Mouse (Mus musculus): ENCODE results near the gene Pde1a. TPM values are rescaled to one million over a fixed set of nuclear protein-coding genes. Genes with fewer than 3 reads are reported as not detected.

The Pde1a gene
- polyA plus RNA-seq, 1 experiment = 0.67 TPM

GRCm38 (mm10) chr2:79839090-79839489 lies 290.2 kb downstream of the Pde1a start:
- H3K36me3 ChIP-seq (ENCODE audit: control insufficient read depth, insufficient read depth) = no peaks in the 10 kb centered on the region
- H3K4me3 ChIP-seq = no peak overlapping the region
- H3K4me2 ChIP-seq (ENCODE audit: low read depth) = no peak overlapping the region
- H3K27me3 ChIP-seq (ENCODE audit: control insufficient read depth, insufficient read depth, insufficient read length) = peaks cover 10% of the 10 kb centered on the region
- H3ac ChIP-seq (ENCODE audit: control insufficient read depth, insufficient read length) = no peak overlapping the region
- H3K79me2 ChIP-seq (ENCODE audit: control insufficient read depth, insufficient read depth) = no peaks in the 10 kb centered on the region
- no peak for TF ChIP-seq MYOG (IDR thresholded peaks at IDR 0.05; ENCODE audit: control insufficient read depth in 1 of 3, insufficient read depth in 1 of 3, insufficient read length in 2 of 3, low read depth in 2 of 3)
- no peak for TF ChIP-seq POLR2AphosphoS2 (IDR thresholded peaks at IDR 0.05; ENCODE audit: insufficient read length, low read depth)
- no peak for TF ChIP-seq USF1 (IDR thresholded peaks at IDR 0.05; ENCODE audit: low read depth)
- no peak for TF ChIP-seq TCF12 (IDR thresholded peaks at IDR 0.05; ENCODE audit: insufficient read depth, poor library complexity, severe bottlenecking)
- TF ChIP-seq CEBPB (IDR thresholded peaks at IDR 0.05; ENCODE audit: insufficient read depth, poor library complexity, severe bottlenecking) = no peak

- Histone ChIP-seq H3K27me3 (ENCODE audit: control insufficient read depth, insufficient read depth, insufficient read length) (no peaks in the 10 kb centered on the region), H3K79me2 (ENCODE audit: control insufficient read depth, insufficient read depth) (no peaks in the 10 kb centered on the region), H3K36me3 (ENCODE audit: control insufficient read depth, insufficient read depth) (no peaks in the 10 kb centered on the region), H3K4me2 (ENCODE audit: low read depth) (no peak overlapping the region), H3ac (ENCODE audit: control insufficient read depth, insufficient read length) (no peak overlapping the region), H3K4me3 (no peak overlapping the region)
- TF ChIP-seq REST (IDR thresholded peaks at IDR 0.05; ENCODE audit: insufficient read depth, insufficient read length) (no peak), TCF3 (IDR thresholded peaks at IDR 0.05; ENCODE audit: insufficient read length, low read depth) (no peak), MYOG (IDR thresholded peaks at IDR 0.05; ENCODE audit: control insufficient read depth in 1 of 3, insufficient read depth in 1 of 3, insufficient read length in 2 of 3, low read depth in 2 of 3) (no peak), POLR2AphosphoS2 (IDR thresholded peaks at IDR 0.05; ENCODE audit: insufficient read length, low read depth) (no peak), E2F4 (IDR thresholded peaks at IDR 0.05; ENCODE audit: insufficient read depth) (no peak), SRF (IDR thresholded peaks at IDR 0.05; ENCODE audit: control insufficient read depth, insufficient read length, low read depth) (no peak), TCF12 (IDR thresholded peaks at IDR 0.05; ENCODE audit: insufficient read depth, poor library complexity, severe bottlenecking) (no peak), MYOD1 (IDR thresholded peaks at IDR 0.05; ENCODE audit: control insufficient read depth in 1 of 3, insufficient read length in 2 of 3, low read depth in 2 of 3) (no peak), CEBPB (IDR thresholded peaks at IDR 0.05; ENCODE audit: insufficient read depth, poor library complexity, severe bottlenecking) (no peak), USF1 (IDR thresholded peaks at IDR 0.05; ENCODE audit: low read depth) (no peak), MAX (IDR thresholded peaks at IDR 0.05; ENCODE audit: low read depth) (no peak), POLR2A (IDR thresholded peaks at IDR 0.05; ENCODE audit: insufficient read length, low read depth) (no peak)
Measured at GRCm38 (mm10) chr2:79825853-79826252, 303.4 kb downstream of the Pde1a start.

- H3K27me3 ChIP-seq (ENCODE audit: control insufficient read depth, insufficient read depth, insufficient read length) = no peaks in the 10 kb centered on the region
- no peak overlapping the region for H3K4me3 ChIP-seq
- TF ChIP-seq USF1 (IDR thresholded peaks at IDR 0.05; ENCODE audit: low read depth) (no peak), REST (IDR thresholded peaks at IDR 0.05; ENCODE audit: insufficient read depth, insufficient read length) (no peak), TCF12 (IDR thresholded peaks at IDR 0.05; ENCODE audit: insufficient read depth, poor library complexity, severe bottlenecking) (no peak), TCF3 (IDR thresholded peaks at IDR 0.05; ENCODE audit: insufficient read length, low read depth) (no peak), POLR2A (IDR thresholded peaks at IDR 0.05; ENCODE audit: insufficient read length, low read depth) (no peak), E2F4 (IDR thresholded peaks at IDR 0.05; ENCODE audit: insufficient read depth) (no peak), CEBPB (IDR thresholded peaks at IDR 0.05; ENCODE audit: insufficient read depth, poor library complexity, severe bottlenecking) (no peak), MAX (IDR thresholded peaks at IDR 0.05; ENCODE audit: low read depth) (no peak), POLR2AphosphoS2 (IDR thresholded peaks at IDR 0.05; ENCODE audit: insufficient read length, low read depth) (no peak)
- H3K36me3 ChIP-seq (ENCODE audit: control insufficient read depth, insufficient read depth) = no peaks in the 10 kb centered on the region
- no peaks in the 10 kb centered on the region for H3K79me2 ChIP-seq (ENCODE audit: control insufficient read depth, insufficient read depth)
- H3K4me2 ChIP-seq (ENCODE audit: low read depth) = no peak overlapping the region
- H3ac ChIP-seq (ENCODE audit: control insufficient read depth, insufficient read length) = no peak overlapping the region
Measured at GRCm38 (mm10) chr2:79819543-79819942, 309.7 kb downstream of the Pde1a start.

- Histone ChIP-seq H3K4me2 (ENCODE audit: low read depth) (no peak overlapping the region), H3K27me3 (ENCODE audit: control insufficient read depth, insufficient read depth, insufficient read length) (no peaks in the 10 kb centered on the region), H3ac (ENCODE audit: control insufficient read depth, insufficient read length) (no peak overlapping the region), H3K36me3 (ENCODE audit: control insufficient read depth, insufficient read depth) (no peaks in the 10 kb centered on the region), H3K4me3 (no peak overlapping the region), H3K79me2 (ENCODE audit: control insufficient read depth, insufficient read depth) (no peaks in the 10 kb centered on the region)
- TF ChIP-seq MYOD1 (IDR thresholded peaks at IDR 0.05; ENCODE audit: control insufficient read depth in 1 of 3, insufficient read length in 2 of 3, low read depth in 2 of 3) = no peak
- TF ChIP-seq TCF12 (IDR thresholded peaks at IDR 0.05; ENCODE audit: insufficient read depth, poor library complexity, severe bottlenecking) = no peak
- TF ChIP-seq POLR2A (IDR thresholded peaks at IDR 0.05; ENCODE audit: insufficient read length, low read depth) = no peak
- no peak for TF ChIP-seq MYOG (IDR thresholded peaks at IDR 0.05; ENCODE audit: control insufficient read depth in 1 of 3, insufficient read depth in 1 of 3, insufficient read length in 2 of 3, low read depth in 2 of 3)
- no peak for TF ChIP-seq CEBPB (IDR thresholded peaks at IDR 0.05; ENCODE audit: insufficient read depth, poor library complexity, severe bottlenecking)
- no peak for TF ChIP-seq POLR2AphosphoS2 (IDR thresholded peaks at IDR 0.05; ENCODE audit: insufficient read length, low read depth)
- no peak for TF ChIP-seq TCF3 (IDR thresholded peaks at IDR 0.05; ENCODE audit: insufficient read length, low read depth)
- no peak for TF ChIP-seq E2F4 (IDR thresholded peaks at IDR 0.05; ENCODE audit: insufficient read depth)
- TF ChIP-seq MAX (IDR thresholded peaks at IDR 0.05; ENCODE audit: low read depth) = no peak
- no peak for TF ChIP-seq REST (IDR thresholded peaks at IDR 0.05; ENCODE audit: insufficient read depth, insufficient read length)
- TF ChIP-seq USF1 (IDR thresholded peaks at IDR 0.05; ENCODE audit: low read depth) = no peak
- TF ChIP-seq SRF (IDR thresholded peaks at IDR 0.05; ENCODE audit: control insufficient read depth, insufficient read length, low read depth) = no peak
Measured at GRCm38 (mm10) chr2:79815708-79816484, 313.4 kb downstream of the Pde1a start.
